Mouse (Mus musculus): ENCODE results near the gene Jak3.

- TF ChIP-seq POLR2A (IDR thresholded peaks at IDR 0.05; ENCODE audit: borderline replicate concordance, control insufficient read depth, low read depth, low read length) (no peak), CTCF (IDR thresholded peaks at IDR 0.05; ENCODE audit: control insufficient read depth, insufficient read depth, low read length) (no peak)
Observed at GRCm38 (mm10) chr8:71670198-71670597, 5.9 kb upstream of the Jak3 start.

Data from bone marrow, adult 2 months (tissue).